Mouse (Mus musculus) intestine, postnatal 0 days (tissue): ENCODE measurements around the gene AL732309.1. TPM values are rescaled to one million over a fixed set of nuclear protein-coding genes. Genes with fewer than 3 reads are reported as not detected.

Experiments
- ATAC-seq: fragments of 200-750 bp; cut with Nextera tagmentation; 2 replicates; pipeline ENCODE4 v1.8.0; 2017; ENCODE audit warnings: mild to moderate bottlenecking, moderate TSS enrichment, moderate library complexity
- H3K27ac ChIP-seq: fragments of 300-500 bp; sonication (generic); 2 replicates; pipeline ENCODE4 v1.5.1; 2014; ENCODE audit warnings: mild to moderate bottlenecking, low read depth, low read length, moderate library complexity
- H3K27me3 ChIP-seq: fragments of 300-500 bp; sonication (generic); replicated peaks from 2 replicates; pipeline ENCODE4 v1.6.1; 2014; ENCODE audit warnings: low read length, mixed read lengths; ENCODE audit not compliant: control insufficient read depth, insufficient read depth
- H3K36me3 ChIP-seq: fragments of 300-500 bp; sonication (generic); 2 replicates; pipeline ENCODE4 v1.6.1; 2014; ENCODE audit warnings: mild to moderate bottlenecking, moderate library complexity; ENCODE audit not compliant: control insufficient read depth, insufficient read depth
- H3K4me1 ChIP-seq: fragments of 300-500 bp; sonication (generic); replicated peaks from 2 replicates; pipeline ENCODE4 v1.6.1; 2014; ENCODE audit warnings: antibody characterized with exemption, low read length, mixed read lengths; ENCODE audit not compliant: control insufficient read depth, insufficient read depth
- H3K4me2 ChIP-seq: fragments of 300-500 bp; sonication (generic); replicated peaks from 2 replicates; pipeline ENCODE4 v1.6.1; 2014; ENCODE audit warnings: low read depth, mild to moderate bottlenecking, moderate library complexity
- H3K4me3 ChIP-seq: fragments of 300-500 bp; sonication (generic); 2 replicates; pipeline ENCODE4 v1.5.1; 2014; ENCODE audit warnings: low read depth, low read length
- H3K9ac ChIP-seq: fragments of 300-500 bp; sonication (generic); 2 replicates; pipeline ENCODE4 v1.6.1; 2014; ENCODE audit warnings: mild to moderate bottlenecking, low read depth, low read length
- H3K9me3 ChIP-seq: fragments of 300-500 bp; sonication (generic); 2 replicates; pipeline ENCODE4 v1.6.1; 2016; ENCODE audit warnings: mixed run types; ENCODE audit not compliant: control insufficient read depth
- CTCF ChIP-seq: sonication (generic); IDR thresholded peaks from 2 replicates; pipeline ENCODE4 v1.5.1; 2016; ENCODE audit warnings: low read depth, mild to moderate bottlenecking, control low read depth, antibody characterized with exemption, moderate library complexity
- WGBS: fragments of 180-500 bp; shearing (Covaris S2); extraction: QIAGEN DNeasy Blood & Tissue Kit; methylation state at CpG from one replicate; pipeline ENCODE4 v1.1.7; 2014; 5-methylcytosine and 5-hydroxymethylcytosine counted together
- polyA plus RNA-seq: library from polyadenylated mRNA; unstranded; fragments of >200 nt; fragmentation: Nextera tagmentation; extraction: Ambion mirVana; gene quantifications from 2 replicates; pipeline ENCODE4 v1.2.1, GENCODE M21; 2015

The AL732309.1 gene
- polyA plus RNA-seq, 1 experiment from 2014 or later: 10.4 TPM

DNA sequence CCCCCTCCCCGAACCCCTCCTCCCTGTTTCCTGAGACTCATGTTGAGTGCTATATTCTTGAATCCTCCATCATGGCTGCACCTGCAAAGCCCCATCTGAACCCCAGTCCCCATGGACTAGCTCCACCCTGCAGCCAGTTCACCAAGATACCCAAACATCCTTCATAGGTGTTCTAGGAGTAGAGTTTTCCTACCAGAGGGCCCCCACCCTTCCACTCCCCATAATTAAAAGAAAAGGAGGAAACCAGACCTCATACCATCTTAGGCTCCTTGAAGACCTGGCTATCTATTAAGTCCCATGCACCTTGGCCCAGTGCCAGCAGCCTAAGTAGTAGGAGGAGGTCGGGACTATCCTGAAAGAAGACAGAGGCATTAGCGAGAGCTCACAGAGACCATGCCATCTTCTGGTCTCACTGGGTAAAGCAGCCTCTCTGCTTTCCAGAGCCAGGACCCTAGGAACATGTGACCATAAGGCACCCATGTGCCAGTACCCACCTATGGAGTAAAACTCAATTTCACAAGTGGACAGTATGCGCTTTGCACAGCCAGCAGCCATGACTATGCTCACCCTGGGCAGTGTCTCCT, 42.9 kb downstream of the AL732309.1 start:
- ATAC-seq: no peak
- no peak overlapping the region for H3K4me3 ChIP-seq
- H3K27me3 ChIP-seq: no peaks in the 10 kb centered on the region
- H3K27ac ChIP-seq: no peak overlapping the region
- H3K4me1 ChIP-seq: 0 out of 2 replicates have a peak, but pooled peaks cover 2% of the 10 kb centered on the region
- WGBS: 52% methylated on average over 4 of the region's 4 CpGs
- no peak overlapping the region for H3K4me2 ChIP-seq
- no peaks in the 10 kb centered on the region for H3K9me3 ChIP-seq
- H3K9ac ChIP-seq: no peak overlapping the region
- TF ChIP-seq CTCF: peak; percentile 62
- peaks cover 95% of the 10 kb centered on the region for H3K36me3 ChIP-seq

- ATAC-seq: no peak
- Histone ChIP-seq H3K27ac (no peak overlapping the region), H3K36me3 (peaks cover 76% of the 10 kb centered on the region), H3K9me3 (no peaks in the 10 kb centered on the region), H3K27me3 (no peaks in the 10 kb centered on the region), H3K9ac (no peak overlapping the region), H3K4me3 (no peak overlapping the region), H3K4me2 (no peak overlapping the region), H3K4me1 (0 out of 2 replicates have a peak, but pooled peaks cover 8% of the 10 kb centered on the region)
- no peak for TF ChIP-seq CTCF
- WGBS: 95% methylated on average over 2 of the region's 2 CpGs
Observed at GRCm38 (mm10) chr2:25200631-25201030, 46.0 kb downstream of the AL732309.1 start.

GRCm38 (mm10) chr2:25197946-25198345, 48.7 kb downstream of the AL732309.1 start:
- Histone ChIP-seq H3K4me3 (no peak overlapping the region), H3K9ac (no peak overlapping the region), H3K4me1 (peaks cover 19% of the 10 kb centered on the region; the same call in 1 of the 2 replicates), H3K27me3 (no peaks in the 10 kb centered on the region), H3K36me3 (peaks cover 57% of the 10 kb centered on the region), H3K4me2 (no peak overlapping the region; the same call in 1 of the 2 replicates), H3K27ac (no peak overlapping the region; the same call in 1 of the 2 replicates), H3K9me3 (no peaks in the 10 kb centered on the region)
- TF ChIP-seq CTCF: no peak
- ATAC-seq: no peak

- no peak for ATAC-seq
- Histone ChIP-seq H3K4me3 (peak overlapping the region; percentile 37), H3K4me2 (peak overlapping the region; percentile 66), H3K27ac (peak overlapping the region; percentile 91), H3K4me1 (peaks cover 19% of the 10 kb centered on the region; the same call in 1 of the 2 replicates), H3K9me3 (no peaks in the 10 kb centered on the region), H3K9ac (0 out of 2 replicates have a peak overlapping the region, but pooled peaks have one; percentile 24), H3K27me3 (no peaks in the 10 kb centered on the region), H3K36me3 (peaks cover 50% of the 10 kb centered on the region)
- 13% methylated on average over 2 of the region's 2 CpGs for WGBS
- no peak for TF ChIP-seq CTCF
Observed at GRCm38 (mm10) chr2:25197191-25197590, 49.5 kb downstream of the AL732309.1 start.

- Histone ChIP-seq H3K4me1 (peaks cover 19% of the 10 kb centered on the region; the same call in 1 of the 2 replicates), H3K9ac (peak within 1 kb of the TSS; percentile 54; the same call in 1 of the 2 replicates), H3K27me3 (no peaks in the 10 kb centered on the region), H3K36me3 (peaks cover 42% of the 10 kb centered on the region), H3K27ac (peak within 1 kb of the TSS; percentile 91), H3K4me2 (peak within 1 kb of the TSS; percentile 66), H3K9me3 (no peaks in the 10 kb centered on the region), H3K4me3 (peak within 1 kb of the TSS; percentile 37)
- ATAC-seq: peak; percentile 79
- 9% methylated on average over 8 of the region's 8 CpGs for WGBS
- TF ChIP-seq CTCF: no peak
Observed at GRCm38 (mm10) chr2:25196172-25196954, 50.3 kb downstream of the AL732309.1 start, which contains the start of gene Tor4a. Tor4a (minus strand) TSS chr2:25196886.
